Mouse (Mus musculus) lung, adult 10 weeks (tissue): ENCODE data around the gene Plekhh2. TPM values are rescaled to one million over a fixed set of nuclear protein-coding genes. Genes with fewer than 3 reads are reported as not detected.

Experiments used
- polyA plus RNA-seq: library from polyadenylated mRNA; stranded (reverse); fragments of 350-450 nt; fragmentation: Illumina TruSeq; extraction: RNeasy Lipid Tissue Mini Kit (QIAGEN cat#74804); gene quantifications from one replicate; pipeline ENCODE4 v1.2.3, GENCODE M21; 2014; ENCODE audit warnings: low read depth, low replicate concordance; ENCODE audit not compliant: insufficient read depth

Plekhh2 gene
- polyA plus RNA-seq = 3.4 TPM

DNA sequence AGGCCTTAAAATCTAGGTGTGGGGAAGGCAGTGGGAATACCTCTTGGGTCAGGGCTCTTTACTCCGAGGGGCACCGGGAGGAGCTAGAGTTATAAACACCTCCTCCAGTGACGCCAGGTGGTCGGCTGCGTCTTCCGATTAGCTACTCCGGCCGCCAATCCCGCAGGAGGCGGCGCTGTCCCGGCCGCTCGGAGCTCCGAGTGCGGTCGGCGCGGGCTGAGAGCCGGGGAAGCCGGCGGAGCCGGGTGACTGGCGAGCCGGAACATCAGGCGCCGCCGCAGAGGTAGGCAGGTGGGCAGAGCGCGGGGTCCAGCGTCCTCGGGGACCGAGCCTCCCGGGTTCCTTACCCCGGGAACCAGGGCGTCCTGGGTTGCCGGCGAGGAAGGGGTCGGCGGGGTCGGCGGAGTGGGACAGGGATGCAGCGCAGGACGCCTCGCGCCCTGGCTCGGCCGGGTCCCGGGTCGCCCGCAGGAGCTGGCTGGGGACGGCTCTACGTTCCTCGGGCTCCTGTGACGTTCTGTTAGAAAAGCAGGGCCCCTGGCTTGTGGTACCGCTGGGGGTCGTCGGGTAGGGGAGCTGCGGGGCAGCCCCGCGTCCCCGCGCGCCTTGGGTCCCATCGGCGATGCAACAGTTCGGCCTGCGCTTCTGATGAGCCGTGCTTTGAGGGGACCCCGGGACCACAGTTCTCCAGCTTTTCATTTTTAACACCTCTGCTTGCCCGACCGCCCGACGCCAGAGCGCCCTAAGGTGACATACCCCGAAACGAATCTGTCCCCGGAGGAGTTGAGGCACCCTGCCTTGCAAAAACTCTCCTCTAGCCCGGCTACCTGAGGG lies at the start of gene Plekhh2:
Gene Plekhh2 (plus strand): TSS at position 214 of the 834 bp plus-strand sequence.

DNA sequence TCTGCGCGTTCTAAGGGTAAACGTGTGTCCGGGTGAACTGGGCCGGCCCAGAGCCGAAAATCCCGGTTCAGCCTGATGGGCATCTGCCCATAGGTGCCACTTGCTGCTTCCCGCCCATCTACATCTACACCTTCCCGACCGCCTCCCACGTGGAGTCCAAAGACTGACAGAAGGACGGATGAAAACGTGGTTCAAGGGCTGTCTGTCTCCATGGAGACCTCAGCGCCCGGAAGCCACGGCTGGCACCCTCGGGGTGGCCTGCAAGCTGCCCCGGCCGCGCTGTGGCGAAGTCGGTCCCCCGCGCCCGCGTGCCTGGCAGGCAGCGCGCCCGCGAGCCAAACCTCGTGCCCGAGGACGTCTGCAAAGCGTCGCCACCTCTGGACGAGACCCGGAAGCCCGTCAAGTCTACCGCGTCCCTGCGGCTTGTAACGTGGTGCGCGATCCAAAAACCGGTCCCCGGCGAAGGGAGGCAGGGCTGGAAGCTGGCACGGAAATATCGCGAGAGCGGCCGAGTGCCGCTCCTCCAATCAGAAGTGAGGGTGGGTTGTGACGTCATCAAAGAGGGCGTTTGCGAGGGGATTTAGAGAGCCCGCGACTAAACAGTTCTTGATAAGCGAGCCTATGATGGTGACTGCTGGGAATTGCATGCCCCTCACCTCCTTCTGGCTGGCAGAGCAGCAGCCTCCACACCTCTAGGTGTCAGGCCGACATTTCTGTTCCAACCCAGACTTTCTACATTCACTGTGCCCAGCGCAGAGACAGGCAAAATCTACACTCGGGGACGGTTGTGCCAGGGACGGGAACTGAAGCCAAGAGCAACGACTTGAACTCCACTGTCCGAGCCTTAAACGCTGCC lies 45.7 kb upstream of the Plekhh2 start, which contains the start of gene Thada:
Gene Thada (minus strand): TSS at position 453 of the 856 bp plus-strand sequence.

DNA sequence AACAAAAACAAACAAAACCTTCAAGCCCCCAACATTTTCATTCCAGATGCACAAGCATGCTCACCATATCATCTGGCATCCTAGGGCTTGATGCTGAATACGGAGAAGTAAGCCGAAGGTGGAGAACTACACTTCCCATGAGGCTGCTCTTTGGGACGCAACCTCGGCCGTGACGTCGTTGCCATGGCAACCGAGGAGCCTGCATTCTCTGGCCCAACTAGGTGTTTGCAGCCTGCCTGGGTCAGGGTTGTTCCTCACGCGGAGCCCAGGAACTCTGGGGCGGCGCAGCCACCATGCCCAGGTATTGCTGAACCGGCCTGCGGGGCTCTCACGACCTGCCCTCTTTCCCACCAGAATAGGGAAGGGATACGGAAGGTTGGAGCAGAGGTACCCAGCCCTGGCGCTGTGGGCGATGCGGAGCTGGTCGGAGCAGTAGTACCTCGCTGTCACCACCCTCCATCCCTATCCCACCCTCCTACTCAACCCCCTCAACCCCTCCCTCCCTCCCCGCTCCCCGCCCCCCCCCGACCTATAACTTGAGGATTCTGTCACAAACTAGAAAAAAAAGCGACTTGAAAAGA lies 114.7 kb downstream of the Plekhh2 start, which contains the start of gene Dync2li1:
Gene Dync2li1 (plus strand): TSS at position 221 of the 581 bp plus-strand sequence.

Other genes with a start within 250 kb of the Plekhh2 start
- 3.6 TPM for gene Thada, start 45.7 kb upstream of the Plekhh2 start, polyA plus RNA-seq
- gene Dync2li1, start 114.6 kb downstream of the Plekhh2 start, polyA plus RNA-seq = 37.7 TPM
- not detected for gene Abcg8, start 164.4 kb downstream of the Plekhh2 start, polyA plus RNA-seq
- not detected for gene Abcg5, start 171.1 kb downstream of the Plekhh2 start, polyA plus RNA-seq